Mouse (Mus musculus): ENCODE data around the gene Birc6.

DNA sequence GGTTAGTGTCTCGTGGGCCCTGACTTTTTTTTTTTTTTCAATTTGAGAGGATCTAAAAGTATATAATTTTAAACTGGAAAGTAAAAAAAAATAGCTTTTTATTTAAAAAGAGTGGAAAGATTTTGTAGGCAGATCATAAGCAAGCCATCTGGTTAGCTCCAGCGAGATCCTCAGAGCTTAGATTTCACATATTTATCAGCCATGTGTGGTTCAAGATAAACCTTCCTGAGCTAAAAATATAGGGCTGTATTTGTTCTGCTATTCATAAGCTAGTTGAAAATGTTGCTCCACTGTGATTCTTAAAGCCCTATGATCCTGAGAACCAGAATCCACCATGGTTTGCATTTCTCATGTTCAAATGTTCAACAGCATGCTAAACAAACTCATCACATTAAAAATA lies 20.2 kb upstream of the Birc6 start:
- no peak for TF ChIP-seq GATA1 (IDR thresholded peaks at IDR 0.05; ENCODE audit: borderline replicate concordance, low read length)
- TF ChIP-seq FLI1 (IDR thresholded peaks at IDR 0.05; ENCODE audit: low read length): no peak

Data from megakaryocyte, embryonic 14.5 days (primary cell).